Mouse (Mus musculus) kidney, embryonic 16.5 days (tissue): ENCODE measurements at regions not wholly inside any gene's neighbourhood (a gene's known extent, or its start where the extent isn't known, plus 50 kb on each side); places are given as distances from the start of the nearest gene placed in this dataset.

Experiments
- ATAC-seq: fragments of 200-750 bp; cut with Nextera tagmentation; 2 replicates; pipeline ENCODE4 v1.8.0; 2017; ENCODE audit warnings: moderate TSS enrichment; ENCODE audit not compliant: low FRiP score, low TSS enrichment
- H3K27ac ChIP-seq: fragments of 300-500 bp; sonication (generic); 2 replicates; pipeline ENCODE4 v1.5.1; 2014; ENCODE audit warnings: low read length
- H3K27me3 ChIP-seq: fragments of 300-500 bp; sonication (generic); 2 replicates; pipeline ENCODE4 v1.6.1; 2014; ENCODE audit warnings: low read length, control low read depth, mixed read lengths; ENCODE audit not compliant: insufficient read depth
- H3K36me3 ChIP-seq: fragments of 300-500 bp; sonication (generic); 2 replicates; pipeline ENCODE4 v1.6.1; 2014; ENCODE audit warnings: low read length, control low read depth, mixed read lengths; ENCODE audit not compliant: insufficient read depth
- H3K4me1 ChIP-seq: fragments of 300-500 bp; sonication (generic); 2 replicates; pipeline ENCODE4 v1.6.1; 2014; ENCODE audit warnings: low read length, control low read depth, mixed read lengths; ENCODE audit not compliant: insufficient read depth
- H3K4me2 ChIP-seq: fragments of 300-500 bp; sonication (generic); replicated peaks from 2 replicates; pipeline ENCODE4 v1.6.1; 2014; ENCODE audit warnings: low read depth, low read length
- H3K4me3 ChIP-seq: fragments of 300-500 bp; sonication (generic); 2 replicates; pipeline ENCODE4 v1.5.1; 2014; ENCODE audit warnings: mild to moderate bottlenecking, low read length
- H3K9ac ChIP-seq: fragments of 300-500 bp; sonication (generic); replicated peaks from 2 replicates; pipeline ENCODE4 v1.6.1; 2014; ENCODE audit warnings: low read length
- H3K9me3 ChIP-seq: fragments of 300-500 bp; sonication (generic); 2 replicates; pipeline ENCODE4 v1.6.1; 2016; ENCODE audit warnings: low read length, control low read depth
- WGBS: fragments of 180-500 bp; shearing (Covaris S2); extraction: QIAGEN DNeasy Blood & Tissue Kit; methylation state at CpG from one replicate; pipeline ENCODE4 v1.1.7; 2014; 5-methylcytosine and 5-hydroxymethylcytosine counted together

GRCm38 (mm10) chr9:91456253-91456823, 90.7 kb upstream of the Zic1 start:
- ATAC-seq, result no peak
- H3K9me3 ChIP-seq, result no peaks in the 10 kb centered on the region
- H3K4me3 ChIP-seq, result no peak overlapping the region
- no peaks in the 10 kb centered on the region for H3K4me1 ChIP-seq
- H3K4me2 ChIP-seq, result no peak overlapping the region
- no peak overlapping the region for H3K27ac ChIP-seq
- no peak overlapping the region for H3K9ac ChIP-seq
- no peaks in the 10 kb centered on the region for H3K27me3 ChIP-seq
- WGBS, result 69% methylated on average over 1 of the region's 1 CpGs
- no peaks in the 10 kb centered on the region for H3K36me3 ChIP-seq

DNA sequence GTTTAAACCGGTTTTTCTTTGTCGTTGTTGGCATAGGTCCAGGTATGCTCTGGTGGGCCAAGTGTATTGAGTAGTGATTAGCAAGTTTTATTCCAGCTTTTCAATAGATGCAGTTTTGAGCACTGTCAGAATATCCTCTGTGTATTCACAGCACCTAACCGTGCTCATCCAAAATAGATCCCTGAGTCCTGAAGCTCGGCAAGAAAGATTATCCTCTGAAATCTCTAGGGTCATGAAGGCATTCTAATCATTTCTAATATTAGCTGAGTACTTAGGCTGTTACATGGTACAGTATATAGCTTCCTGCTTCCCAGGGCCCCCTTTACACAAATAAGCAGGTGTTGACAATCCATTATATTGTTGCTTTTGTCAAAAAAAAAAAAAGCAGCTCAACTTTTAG, 73.5 kb upstream of the Zic1 start:
- Histone ChIP-seq H3K27ac (no peak overlapping the region), H3K27me3 (no peaks in the 10 kb centered on the region), H3K9me3 (no peaks in the 10 kb centered on the region), H3K4me2 (no peak overlapping the region), H3K9ac (no peak overlapping the region), H3K4me1 (no peaks in the 10 kb centered on the region), H3K4me3 (no peak overlapping the region), H3K36me3 (no peaks in the 10 kb centered on the region)
- ATAC-seq, result no peak
- WGBS, result 68% methylated on average over 4 of the region's 4 CpGs
